Mouse (Mus musculus): ENCODE results near the gene Acad12. TPM values are rescaled to one million over a fixed set of nuclear protein-coding genes. Genes with fewer than 3 reads are reported as not detected.
A peak's percentile ranks its signal among the peaks of the same experiment; 100 is the strongest.

Gene Acad12
- polyA plus RNA-seq, 1 experiment = not detected

DNA sequence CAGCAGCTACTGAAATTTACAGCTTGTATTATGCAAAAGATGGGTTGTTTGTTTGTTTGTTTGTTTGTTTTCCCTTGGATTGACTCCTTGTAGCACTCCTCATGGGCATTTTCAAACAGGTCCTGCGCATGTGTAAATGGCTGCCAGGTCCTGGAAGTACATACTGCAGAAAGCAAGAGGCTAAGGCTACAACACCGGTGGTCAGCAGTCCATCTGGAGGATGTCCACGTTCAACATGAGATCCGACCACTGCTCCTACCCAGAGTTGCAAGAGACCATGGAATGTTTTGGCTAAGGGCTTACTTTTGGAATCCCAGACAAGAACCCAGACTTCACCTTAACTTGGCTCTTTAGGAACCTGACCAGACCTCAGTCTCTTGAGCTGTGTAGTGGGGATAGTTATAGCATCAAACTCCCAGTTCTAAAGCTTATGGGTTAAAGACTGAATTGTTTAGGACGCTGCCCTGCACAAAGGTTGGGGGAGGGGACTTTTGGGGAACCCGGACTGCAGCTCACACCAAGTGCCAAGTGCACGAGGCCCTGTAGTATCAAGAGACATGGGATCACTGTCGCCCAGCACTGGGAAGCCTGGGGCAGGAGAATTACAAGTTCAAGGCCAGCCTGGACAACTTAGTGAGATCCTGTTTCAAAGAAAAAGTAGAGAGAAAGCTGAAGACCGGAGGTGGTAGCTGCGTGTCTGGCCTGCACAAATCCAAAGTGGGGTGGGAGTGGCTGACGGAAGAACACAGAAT, 26.5 kb downstream of the Acad12 start:
- Histone ChIP-seq H3K4me3 (ENCODE audit: insufficient read depth, low read depth, low read length) (peak overlapping the region; percentile 70; the same call in 1 of the 2 replicates), H3K4me1 (ENCODE audit: control insufficient read depth, insufficient read depth, low read length) (peaks cover 17% of the 10 kb centered on the region), H3K27ac (ENCODE audit: insufficient read depth, low read depth, low read length) (no peak overlapping the region)
- WGBS = 59% methylated on average over 11 of the region's 11 CpGs
- TF ChIP-seq POLR2A (IDR thresholded peaks at IDR 0.05; ENCODE audit: insufficient read depth, low read depth, low read length) (no peak), CTCF (IDR thresholded peaks at IDR 0.05; ENCODE audit: insufficient read depth, low read depth, low read length) (no peak)

GRCm38 (mm10) chr5:121591417-121592063, 27.2 kb downstream of the Acad12 start:
- Histone ChIP-seq H3K27ac (ENCODE audit: insufficient read depth, low read depth, low read length) (no peak overlapping the region), H3K4me3 (ENCODE audit: insufficient read depth, low read depth, low read length) (no peak overlapping the region), H3K4me1 (ENCODE audit: control insufficient read depth, insufficient read depth, low read length) (peaks cover 18% of the 10 kb centered on the region)
- 34% methylated on average over 11 of the region's 11 CpGs for WGBS
- no peak for TF ChIP-seq CTCF (IDR thresholded peaks at IDR 0.05; ENCODE audit: insufficient read depth, low read depth, low read length)
- TF ChIP-seq POLR2A (IDR thresholded peaks at IDR 0.05; ENCODE audit: insufficient read depth, low read depth, low read length) = no peak

DNA sequence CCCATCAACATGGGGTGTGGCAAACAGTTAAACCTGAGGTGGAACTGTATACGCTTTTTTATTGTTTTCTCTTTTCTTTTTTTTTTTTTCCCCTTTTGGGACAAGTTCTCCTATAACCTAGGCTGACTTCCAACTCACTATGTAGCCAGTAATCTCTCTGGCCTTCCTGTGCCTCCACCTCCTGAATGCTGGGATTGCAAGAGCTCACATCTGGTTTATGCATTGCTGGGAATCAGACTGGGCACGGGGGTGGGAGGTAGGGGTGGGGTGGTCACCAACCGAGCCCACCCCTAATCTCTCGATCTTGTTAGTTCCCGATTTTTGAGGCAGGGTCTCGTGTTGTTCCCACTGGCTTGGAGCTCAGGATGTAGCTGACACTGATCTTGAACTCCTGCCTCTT, 28.8 kb downstream of the Acad12 start:
- Histone ChIP-seq H3K4me1 (ENCODE audit: control insufficient read depth, insufficient read depth, low read length) (peaks cover 24% of the 10 kb centered on the region), H3K27ac (ENCODE audit: insufficient read depth, low read depth, low read length) (no peak overlapping the region), H3K4me3 (ENCODE audit: insufficient read depth, low read depth, low read length) (no peak overlapping the region)
- TF ChIP-seq POLR2A (IDR thresholded peaks at IDR 0.05; ENCODE audit: insufficient read depth, low read depth, low read length) (no peak), CTCF (IDR thresholded peaks at IDR 0.05; ENCODE audit: insufficient read depth, low read depth, low read length) (no peak)
- 90% methylated on average over 6 of the region's 6 CpGs for WGBS

DNA sequence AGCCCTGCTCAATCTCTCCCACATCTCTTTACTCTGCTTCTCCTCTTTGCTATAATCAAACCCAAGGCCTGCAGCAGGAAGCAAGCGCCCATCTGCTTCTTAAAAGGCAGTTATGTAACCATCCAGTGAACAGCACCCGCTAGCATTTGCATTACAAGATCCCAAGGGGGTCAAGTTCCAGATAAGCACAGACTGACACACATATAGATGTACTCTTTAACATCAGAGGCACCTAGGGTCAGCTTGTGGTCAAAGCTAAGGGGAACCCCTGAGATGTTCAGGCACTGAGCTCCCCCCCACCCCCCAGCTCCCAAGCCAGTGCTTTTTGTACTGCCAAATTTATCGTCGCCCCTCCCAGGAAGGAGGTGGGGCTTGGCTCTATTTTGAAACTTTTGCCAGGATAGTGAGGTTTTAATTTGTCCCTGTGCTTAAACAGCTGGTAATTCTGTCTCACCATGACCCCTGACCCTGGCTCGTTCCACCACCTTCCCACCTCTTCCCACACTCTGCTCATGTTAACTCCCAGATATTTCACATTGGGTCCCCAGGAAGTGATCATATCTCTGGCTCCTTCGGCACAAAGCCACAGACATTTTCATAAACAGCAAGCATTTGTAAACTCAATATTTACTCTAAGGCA, 32.2 kb downstream of the Acad12 start:
- no peak for TF ChIP-seq POLR2A (IDR thresholded peaks at IDR 0.05; ENCODE audit: insufficient read depth, low read depth, low read length)
- TF ChIP-seq CTCF (IDR thresholded peaks at IDR 0.05; ENCODE audit: insufficient read depth, low read depth, low read length) = no peak
- 37% methylated on average over 6 of the region's 6 CpGs for WGBS
- H3K4me3 ChIP-seq (ENCODE audit: insufficient read depth, low read depth, low read length) = no peak overlapping the region
- H3K27ac ChIP-seq (ENCODE audit: insufficient read depth, low read depth, low read length) = peak overlapping the region; percentile 45
- H3K4me1 ChIP-seq (ENCODE audit: control insufficient read depth, insufficient read depth, low read length) = peaks cover 11% of the 10 kb centered on the region; the same call in 1 of the 2 replicates

- H3K4me3 ChIP-seq (ENCODE audit: insufficient read depth, low read depth, low read length) = no peak overlapping the region
- WGBS = 87% methylated on average over 5 of the region's 5 CpGs
- TF ChIP-seq CTCF (IDR thresholded peaks at IDR 0.05; ENCODE audit: insufficient read depth, low read depth, low read length) (no peak), POLR2A (IDR thresholded peaks at IDR 0.05; ENCODE audit: insufficient read depth, low read depth, low read length) (no peak)
- peaks cover 7% of the 10 kb centered on the region; the same call in 1 of the 2 replicates for H3K4me1 ChIP-seq (ENCODE audit: control insufficient read depth, insufficient read depth, low read length)
- H3K27ac ChIP-seq (ENCODE audit: insufficient read depth, low read depth, low read length) = peak overlapping the region; percentile 34; the same call in 1 of the 2 replicates
These were observed 33.0 kb downstream of the Acad12 start for GRCm38 (mm10) chr5:121585699-121586098.

- no peak overlapping the region for H3K4me3 ChIP-seq (ENCODE audit: insufficient read depth, low read depth, low read length)
- no peak for TF ChIP-seq CTCF (IDR thresholded peaks at IDR 0.05; ENCODE audit: insufficient read depth, low read depth, low read length)
- TF ChIP-seq POLR2A (IDR thresholded peaks at IDR 0.05; ENCODE audit: insufficient read depth, low read depth, low read length) = no peak
- peaks cover 7% of the 10 kb centered on the region; the same call in 1 of the 2 replicates for H3K4me1 ChIP-seq (ENCODE audit: control insufficient read depth, insufficient read depth, low read length)
- no peak overlapping the region for H3K27ac ChIP-seq (ENCODE audit: insufficient read depth, low read depth, low read length)
- WGBS = 98% methylated on average over 10 of the region's 10 CpGs
These were observed 33.7 kb downstream of the Acad12 start for GRCm38 (mm10) chr5:121585005-121585404.

- no peak for TF ChIP-seq POLR2A (IDR thresholded peaks at IDR 0.05; ENCODE audit: insufficient read depth, low read depth, low read length)
- peak; percentile 26; the same call in 1 of the 2 replicates for TF ChIP-seq CTCF (IDR thresholded peaks at IDR 0.05; ENCODE audit: insufficient read depth, low read depth, low read length)
- Histone ChIP-seq H3K27ac (ENCODE audit: insufficient read depth, low read depth, low read length) (peak overlapping the region; percentile 76; the same call in 1 of the 2 replicates), H3K4me3 (ENCODE audit: insufficient read depth, low read depth, low read length) (no peak overlapping the region), H3K4me1 (ENCODE audit: control insufficient read depth, insufficient read depth, low read length) (peaks cover 7% of the 10 kb centered on the region; the same call in 1 of the 2 replicates)
- WGBS = 59% methylated on average over 12 of the region's 12 CpGs
These were observed 34.8 kb downstream of the Acad12 start for GRCm38 (mm10) chr5:121583765-121584501.

GRCm38 (mm10) chr5:121581945-121582344, 36.8 kb downstream of the Acad12 start:
- no peak for TF ChIP-seq POLR2A (IDR thresholded peaks at IDR 0.05; ENCODE audit: insufficient read depth, low read depth, low read length)
- no peak for TF ChIP-seq CTCF (IDR thresholded peaks at IDR 0.05; ENCODE audit: insufficient read depth, low read depth, low read length)
- H3K4me1 ChIP-seq (ENCODE audit: control insufficient read depth, insufficient read depth, low read length) = peaks cover 7% of the 10 kb centered on the region; the same call in 1 of the 2 replicates
- WGBS = 97% methylated on average over 8 of the region's 8 CpGs
- no peak overlapping the region for H3K4me3 ChIP-seq (ENCODE audit: insufficient read depth, low read depth, low read length)
- H3K27ac ChIP-seq (ENCODE audit: insufficient read depth, low read depth, low read length) = no peak overlapping the region

Measured in olfactory bulb, adult 2 months (tissue).